Mouse (Mus musculus) ovary, postnatal 36 days (tissue): ENCODE measurements around the gene Zfp574.

Experiments
- DNase-seq: peaks from one replicate; pipeline ENCODE4 v3.0.0; 2022; ENCODE audit warnings: low spot score, mixed read lengths

The Zfp574 gene

DNA sequence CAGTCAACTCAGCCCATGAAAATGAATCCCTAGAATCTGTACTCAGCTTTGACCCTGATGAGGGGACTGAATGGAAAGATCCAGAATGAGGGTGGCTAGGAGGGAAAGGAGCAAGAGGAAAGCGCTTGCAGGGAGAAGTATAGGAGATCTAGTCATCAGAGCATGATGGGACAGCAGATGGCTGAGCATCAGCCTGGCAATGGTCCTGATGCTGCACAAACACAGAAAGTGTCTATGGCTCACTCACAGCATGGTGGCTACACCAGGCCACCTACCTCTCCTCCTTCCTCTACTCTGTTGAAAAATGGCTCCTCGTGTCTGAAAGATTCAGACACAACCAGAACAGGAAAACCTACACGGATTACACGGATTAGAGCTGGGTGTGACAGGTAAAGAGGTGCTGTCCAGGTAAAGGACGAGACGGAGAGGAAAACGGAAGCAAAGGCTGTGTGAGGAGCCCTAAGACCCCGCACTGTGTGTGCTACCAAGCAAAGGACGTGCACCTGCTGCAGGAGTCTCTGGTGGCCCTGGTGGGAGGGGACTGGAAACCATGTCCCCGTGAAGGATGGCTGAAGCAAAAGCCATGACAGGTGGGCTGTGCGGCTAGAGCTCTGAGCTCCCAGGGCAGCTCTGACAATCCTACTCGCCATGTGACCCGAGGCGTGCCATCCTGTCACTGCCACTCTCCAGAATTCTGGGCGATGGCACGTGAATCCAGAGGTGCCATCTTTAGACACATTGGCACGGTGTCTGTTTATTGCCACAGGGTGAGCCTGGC, 40.0 kb downstream of the Zfp574 start:
- no peak for DNase-seq

DNA sequence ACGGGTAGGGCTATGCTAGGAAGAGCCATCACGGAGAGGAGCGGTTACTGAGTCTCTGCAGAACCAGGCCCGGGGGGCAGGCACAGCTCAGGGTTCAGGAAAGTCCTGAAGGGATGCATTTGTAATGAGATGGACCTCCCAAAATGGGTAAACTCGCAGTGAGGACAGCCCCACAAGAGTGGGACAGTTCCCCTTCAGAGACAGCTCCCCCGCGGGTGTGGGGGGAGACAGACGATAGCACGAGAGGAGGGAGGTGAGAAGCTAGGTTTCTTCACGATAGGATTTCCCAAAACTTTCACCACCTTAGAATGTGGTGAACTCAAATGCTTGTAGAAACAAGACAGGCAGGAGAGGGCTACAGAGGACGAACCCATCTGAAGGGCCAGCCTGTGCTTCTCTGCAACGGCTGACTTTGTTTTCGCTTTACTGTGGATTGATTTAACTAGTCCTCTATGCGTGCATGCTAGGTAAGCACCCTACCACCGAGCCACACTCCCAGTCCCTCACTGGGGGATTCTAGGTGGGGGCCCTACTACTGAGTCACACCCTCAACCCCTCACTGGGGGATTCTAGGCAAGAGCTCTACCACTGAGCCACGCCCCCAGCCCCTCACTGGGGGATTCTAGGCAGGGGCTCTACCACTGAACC, 40.7 kb downstream of the Zfp574 start:
- DNase-seq = no peak

DNA sequence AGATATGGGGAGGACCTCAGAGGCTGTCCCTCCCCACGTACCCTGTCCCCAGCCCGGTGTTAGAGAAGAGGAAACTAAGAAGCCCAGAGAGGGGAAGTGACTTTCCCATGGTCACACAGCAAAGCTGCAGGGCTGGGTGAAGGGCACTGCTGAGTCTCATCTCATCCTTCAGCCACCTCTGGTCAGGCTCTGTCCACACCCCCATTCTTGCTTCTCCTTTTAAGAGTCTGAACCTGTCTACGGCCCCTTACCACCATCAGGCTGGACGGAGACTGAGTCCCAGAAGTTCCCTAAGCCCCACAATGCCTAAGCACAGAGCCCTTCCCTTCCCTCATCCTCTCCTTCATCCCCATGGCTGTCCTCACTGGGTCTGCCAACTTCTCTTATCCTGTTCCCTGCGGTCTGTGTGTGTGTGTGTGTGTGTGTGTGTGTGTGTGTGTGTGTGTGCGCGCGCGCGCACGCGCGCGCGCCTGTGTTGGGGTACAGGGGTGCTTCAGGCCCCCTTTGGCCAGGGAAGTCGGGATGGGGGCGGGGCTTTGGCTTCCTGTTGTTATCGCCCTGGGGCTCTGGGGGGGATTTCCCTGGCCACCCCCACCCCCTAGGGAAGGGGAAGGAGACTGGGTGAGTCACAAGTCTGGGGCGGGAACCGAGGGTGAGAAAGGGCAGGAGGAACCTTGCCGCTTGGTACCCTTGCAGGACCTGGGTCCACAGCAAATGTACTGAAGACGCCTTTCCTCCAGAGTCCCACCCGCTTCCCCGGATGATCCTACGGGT, 47.9 kb downstream of the Zfp574 start:
- DNase-seq = no peak

DNA sequence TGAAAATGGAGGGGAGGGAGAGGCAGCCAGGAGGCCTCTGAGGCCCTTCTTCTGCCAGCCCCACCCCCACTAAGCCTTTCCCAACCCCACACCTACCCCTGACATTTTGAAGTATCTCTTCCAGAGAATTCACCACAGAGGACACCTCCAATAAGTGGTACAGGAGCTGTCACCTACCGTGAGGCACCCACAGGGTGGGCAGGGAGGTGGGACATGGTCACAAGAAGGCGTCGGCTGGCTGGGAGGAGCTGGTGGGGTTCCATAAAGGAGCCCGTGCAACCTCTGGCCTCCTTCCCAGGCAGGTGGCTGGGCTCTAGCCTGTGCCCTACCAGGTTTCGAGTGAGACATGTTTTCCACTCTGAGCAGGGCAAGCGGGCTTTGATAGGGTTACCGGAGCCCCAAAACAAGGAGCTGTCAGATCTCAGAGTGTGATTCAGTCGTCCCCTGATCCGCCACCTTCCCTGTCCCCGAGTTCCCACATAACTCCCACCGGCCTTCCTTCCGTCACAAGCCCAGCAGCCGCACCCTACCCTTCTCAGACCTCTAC, 48.9 kb downstream of the Zfp574 start:
- no peak for DNase-seq

DNA sequence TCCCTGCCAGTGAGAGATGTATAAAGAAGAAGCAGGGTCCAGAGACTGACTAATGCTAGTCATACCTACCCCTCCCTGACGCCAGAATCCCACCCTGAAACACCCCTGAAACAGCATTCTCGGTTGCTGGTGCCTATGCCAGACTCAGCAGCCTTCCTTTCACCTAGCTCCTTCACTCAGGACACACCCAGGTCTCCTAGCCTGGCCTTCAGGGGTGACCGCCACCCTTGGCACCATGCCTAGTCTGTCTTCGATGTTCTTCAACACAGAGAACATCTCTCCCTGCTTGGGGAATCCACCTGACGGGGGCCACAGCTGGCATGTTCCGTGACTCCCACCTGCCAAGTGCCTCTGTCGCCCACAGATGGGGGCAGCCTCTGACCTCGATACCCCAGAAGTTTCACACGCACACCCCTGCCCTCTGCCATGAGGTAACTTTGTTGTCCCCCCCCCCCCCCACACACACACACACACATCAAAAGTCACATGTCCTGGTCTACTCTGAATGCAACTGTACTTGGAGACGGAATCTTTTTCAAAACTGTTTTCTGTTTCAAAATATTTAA, 53.4 kb downstream of the Zfp574 start:
- DNase-seq = no peak

DNA sequence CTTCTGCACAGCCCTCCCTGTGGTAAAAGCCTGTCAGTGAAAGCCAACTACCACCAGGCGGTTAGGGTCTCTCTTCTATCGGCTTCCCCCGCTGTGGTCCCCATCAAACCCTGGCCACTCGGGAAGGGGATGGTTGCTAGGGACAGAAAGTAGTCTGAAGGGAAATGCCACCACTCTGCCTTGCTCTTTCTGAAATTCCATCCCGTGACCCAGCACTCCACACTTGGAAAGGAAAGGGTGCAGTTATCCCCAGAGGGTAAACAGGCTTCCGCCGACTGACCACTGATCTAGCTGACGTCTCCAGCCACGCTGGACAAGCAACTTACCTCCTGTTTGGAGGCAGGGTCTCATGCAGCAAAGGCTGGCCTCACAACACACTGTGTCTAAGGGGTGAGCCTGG, 55.6 kb downstream of the Zfp574 start:
- no peak for DNase-seq

DNA sequence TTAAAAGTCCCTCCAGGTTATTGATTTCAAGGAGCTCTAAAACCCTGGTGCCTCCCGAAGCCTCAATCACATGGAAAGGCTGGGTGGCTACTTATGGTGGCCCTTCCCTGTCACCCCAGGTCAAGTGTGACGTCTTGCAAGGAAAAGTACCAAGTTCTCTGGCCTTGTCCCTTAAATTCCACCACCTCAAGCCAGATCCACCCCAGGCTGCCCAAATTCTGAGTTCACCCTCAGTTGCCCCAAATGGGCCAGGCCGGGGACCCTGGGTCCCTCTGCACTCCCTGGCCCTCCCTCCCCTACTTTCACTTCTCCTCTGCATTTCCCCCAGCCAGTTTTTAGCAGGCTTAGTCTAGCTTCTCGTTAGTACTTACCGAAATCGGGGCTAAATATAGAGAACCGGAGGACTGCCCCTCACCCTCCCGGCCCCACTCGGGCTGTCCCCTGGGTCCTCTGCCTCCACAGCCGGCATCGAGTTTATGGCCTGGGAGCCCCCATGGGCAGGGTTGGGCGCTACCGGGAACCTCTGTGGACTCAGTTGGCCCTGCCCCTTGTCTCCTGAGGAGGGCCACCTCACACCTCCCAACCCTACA, 57.1 kb downstream of the Zfp574 start:
- DNase-seq = no peak

DNA sequence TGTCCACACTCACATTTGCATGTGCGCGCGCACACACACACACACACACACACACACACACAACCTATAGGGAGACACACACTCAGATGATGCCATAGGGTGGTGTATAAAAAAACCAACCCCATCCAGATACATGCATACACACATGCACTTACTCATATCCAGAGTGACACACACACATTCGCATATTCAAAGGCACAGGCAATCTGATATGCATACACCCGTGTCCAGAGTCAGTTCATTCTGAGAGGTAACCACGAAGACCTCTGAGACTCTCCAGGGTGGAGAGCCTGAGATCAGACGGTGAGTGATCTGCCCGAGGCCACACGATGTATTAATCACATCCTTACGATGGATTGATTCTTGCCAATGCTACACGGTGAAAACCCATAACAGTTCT, 58.2 kb downstream of the Zfp574 start:
- DNase-seq = no peak

DNA sequence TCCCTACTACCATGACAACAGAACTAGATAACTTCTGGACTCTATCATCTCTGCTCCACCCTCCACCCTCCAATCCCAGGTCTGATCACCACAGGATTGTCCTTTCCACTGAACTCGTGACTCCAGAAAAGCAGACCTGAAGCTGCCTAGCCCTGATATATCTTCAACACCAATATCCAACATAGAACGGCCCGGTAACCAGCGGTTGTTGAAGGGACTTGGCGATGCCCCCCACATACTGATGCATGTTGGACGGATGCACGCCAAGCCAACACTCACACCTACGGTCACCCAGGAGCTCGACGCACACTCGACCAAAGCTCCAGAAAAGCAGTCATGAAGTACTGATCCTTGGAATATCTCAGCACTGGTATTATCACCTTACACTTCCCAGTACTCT, 58.9 kb downstream of the Zfp574 start:
- no peak for DNase-seq

DNA sequence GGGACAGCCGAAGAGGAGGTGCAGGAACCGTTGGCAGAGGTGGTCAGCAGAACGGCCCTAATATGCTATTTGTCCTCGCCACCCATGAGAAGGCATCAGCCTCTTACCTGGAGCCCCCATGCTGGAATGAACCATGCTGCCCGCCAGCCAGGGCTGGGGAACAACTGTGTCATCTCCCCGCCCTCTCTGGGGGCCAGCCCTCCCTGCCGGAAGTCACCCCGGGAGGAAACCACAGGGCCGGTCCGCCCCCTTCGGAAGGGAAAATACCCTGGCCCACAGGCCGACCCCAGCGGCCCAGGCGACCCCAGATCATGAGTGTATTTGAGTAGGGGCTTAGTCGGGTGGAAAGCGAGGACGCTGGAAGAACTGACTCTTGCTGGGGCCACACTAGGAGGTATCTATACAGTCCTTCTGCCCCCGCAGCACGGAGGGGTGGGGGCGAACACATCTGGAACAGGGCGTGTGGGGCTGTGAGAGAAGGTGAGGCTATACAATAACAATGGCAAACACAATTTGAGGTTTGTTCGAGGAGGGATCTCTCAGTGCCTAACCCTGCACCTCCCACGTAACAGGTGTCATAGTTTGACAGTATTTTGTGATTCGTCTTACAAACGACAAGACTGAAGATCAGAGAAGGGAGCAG, 60.1 kb downstream of the Zfp574 start:
- no peak for DNase-seq
